ENCODE assay signal across 21 mouse cellular contexts in the genomic region with DNA sequence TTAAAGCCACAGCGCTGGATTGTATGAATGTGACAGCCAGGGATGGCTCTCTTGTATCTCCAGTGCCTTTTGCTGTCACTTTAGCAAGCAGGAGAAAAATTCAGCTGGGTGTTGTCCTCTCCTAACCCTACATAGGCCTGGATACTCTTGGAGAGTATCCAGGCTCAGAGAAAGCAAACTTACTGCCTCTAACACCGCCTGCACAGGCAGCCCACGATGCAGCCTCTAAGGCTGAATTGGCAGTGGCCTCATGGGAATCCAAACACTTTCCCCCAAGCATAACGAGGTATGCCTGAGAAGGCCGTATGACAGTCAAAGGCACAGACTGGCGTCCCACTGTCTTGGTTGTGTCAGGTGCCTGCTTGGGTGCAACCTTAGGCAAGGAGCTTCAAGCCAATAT. TPM values are rescaled to one million over a fixed set of nuclear protein-coding genes. Genes with fewer than 3 reads are reported as not detected.
DNase-seq lines count a peak whose midpoint lies in the region; ATAC-seq lines count a peak whose summit lies in the region.
"Had no signal": no experiment of that assay in that cellular context is flagged by ENCODE, and none has a peak within 500 bp of the region (broad histone marks: within the 10 kb centered on the region; RNA-seq: fewer than 3 reads in every experiment).

No protein-coding gene starts in this region.

- no peak for ATAC-seq in embryonic facial prominence, embryonic 14.5 days (ENCODE audit: low read depth)
- ATAC-seq: forebrain, embryonic 15.5 days; intestine, embryonic 15.5 days had no signal

- H3K4me2 ChIP-seq in embryonic facial prominence, embryonic 14.5 days (ENCODE audit: low read depth, low read length) = no peak overlapping the region
- H3K4me2 ChIP-seq: forebrain, embryonic 15.5 days; heart, embryonic 12.5 days; hindbrain, embryonic 14.5 days; intestine, embryonic 15.5 days had no signal

- peaks cover 40% of the 10 kb centered on the region for H3K27me3 ChIP-seq in heart, embryonic 10.5 days (ENCODE audit: insufficient read depth, poor library complexity, severe bottlenecking)
- H3K27me3 ChIP-seq in embryonic facial prominence, embryonic 14.5 days (replicated peaks; ENCODE audit: control insufficient read depth, insufficient read depth, low read length) = no peaks in the 10 kb centered on the region
- H3K27me3 ChIP-seq: forebrain, embryonic 15.5 days; intestine, embryonic 15.5 days had no signal

- peak overlapping the region; percentile 36; the same call in 1 of the 2 replicates for H3K27ac ChIP-seq in heart, embryonic 10.5 days
- 0 out of 2 replicates have a peak overlapping the region, but pooled peaks have one; percentile 8 for H3K27ac ChIP-seq in embryonic facial prominence, embryonic 14.5 days (replicated peaks; ENCODE audit: low read depth, low read length)
- H3K27ac ChIP-seq: forebrain, embryonic 15.5 days; heart, adult 2 months; hindbrain, embryonic 10.5 days; hindbrain, embryonic 14.5 days; intestine, embryonic 15.5 days had no signal

- H3K4me1 ChIP-seq in heart, embryonic 10.5 days = peaks cover 13% of the 10 kb centered on the region; the same call in 1 of the 2 replicates
- H3K4me1 ChIP-seq in embryonic facial prominence, embryonic 14.5 days (ENCODE audit: control insufficient read depth, insufficient read depth, low read length) = no peaks in the 10 kb centered on the region
- H3K4me1 ChIP-seq: forebrain, embryonic 15.5 days; heart, embryonic 12.5 days; intestine, embryonic 15.5 days had no signal

- H3K36me3 ChIP-seq in heart, embryonic 10.5 days = no peaks in the 10 kb centered on the region
- no peaks in the 10 kb centered on the region for H3K36me3 ChIP-seq in embryonic facial prominence, embryonic 14.5 days (ENCODE audit: control insufficient read depth, insufficient read depth, low read length)
- H3K36me3 ChIP-seq: forebrain, embryonic 15.5 days; heart, embryonic 12.5 days; hindbrain, embryonic 10.5 days; intestine, embryonic 15.5 days had no signal

- DNase-seq in heart, embryonic 10.5 days (ENCODE audit: low spot score) = no peak
- DNase-seq in heart, adult 11 months = no peak
- DNase-seq in right cerebral cortex, adult 18-20 months = peak; percentile 44
- no peak for DNase-seq in right cerebral cortex, postnatal 10 days (ENCODE audit: low spot score in 2 of 2)
- peak; percentile 59 for DNase-seq in brain, adult 2 months (ENCODE audit: low read depth, low spot score)
- DNase-seq in embryonic facial prominence, embryonic 14.5 days (ENCODE audit: low spot score) = no peak
- DNase-seq in layer of hippocampus, postnatal 25 days (ENCODE audit: extremely low spot score in 1 of 2, low spot score in 1 of 2) = no peak
- DNase-seq: adrenal gland, adult 2 months; adrenal gland, postnatal 25 days; cerebellum, adult 11 months; cerebellum, adult 8-10 months; cerebellum, postnatal 25 days; gastrocnemius, postnatal 10 days; heart, adult 2 months had no signal

- no peak overlapping the region for H3K4me3 ChIP-seq in heart, embryonic 10.5 days
- H3K4me3 ChIP-seq in embryonic facial prominence, embryonic 14.5 days (ENCODE audit: low read depth, low read length) = no peak overlapping the region
- H3K4me3 ChIP-seq: forebrain, embryonic 15.5 days; heart, adult 2 months; heart, embryonic 12.5 days; hindbrain, embryonic 10.5 days; intestine, embryonic 15.5 days had no signal

- no peaks in the 10 kb centered on the region for H3K9me3 ChIP-seq in heart, embryonic 10.5 days
- H3K9me3 ChIP-seq in embryonic facial prominence, embryonic 14.5 days (ENCODE audit: control insufficient read depth, low read length) = no peaks in the 10 kb centered on the region
- H3K9me3 ChIP-seq: forebrain, embryonic 15.5 days; heart, embryonic 12.5 days; hindbrain, embryonic 10.5 days; intestine, embryonic 15.5 days had no signal

- H3K9ac ChIP-seq in embryonic facial prominence, embryonic 14.5 days (ENCODE audit: low read depth, low read length) = no peak overlapping the region
- H3K9ac ChIP-seq: forebrain, embryonic 15.5 days; heart, embryonic 12.5 days; hindbrain, embryonic 14.5 days; intestine, embryonic 15.5 days had no signal

- WGBS in heart, embryonic 10.5 days = 74% methylated on average over 6 of the region's 6 CpGs
- WGBS in embryonic facial prominence, embryonic 14.5 days = 51% methylated on average over 6 of the region's 6 CpGs

RNA-seq across cellular contexts. Expression of gene Pkp1, which starts 26.8 kb away (rescaled TPM):
- 0.04 TPM in 1 of 2 replicates, not detected in the other for polyA plus RNA-seq in heart, embryonic 10.5 days (2016; fragmentation: Nextera tagmentation; extraction: Ambion mirVana)
- polyA plus RNA-seq in embryonic facial prominence, embryonic 14.5 days (2014; fragmentation: Nextera tagmentation; extraction: Ambion mirVana) = 15.2 and 20.1 TPM in 2 replicates
- not detected for total RNA-seq in layer of hippocampus, postnatal 25 days (2021)
- total RNA-seq: adrenal gland, adult 2 months; adrenal gland, postnatal 25 days; heart, adult 2 months; heart, postnatal 25 days had no signal
- polyA plus RNA-seq: adrenal gland, adult 2 months; forebrain, embryonic 15.5 days; hindbrain, embryonic 14.5 days had no signal

RNA-seq across cellular contexts. Expression of gene Tnnt2, which starts 56.1 kb away (rescaled TPM):
- polyA plus RNA-seq in heart, embryonic 10.5 days (2016; fragmentation: Nextera tagmentation; extraction: Ambion mirVana) = 2,168 and 3,634 TPM in 2 replicates
- polyA plus RNA-seq in embryonic facial prominence, embryonic 14.5 days (2014; fragmentation: Nextera tagmentation; extraction: Ambion mirVana) = 193 and 213 TPM in 2 replicates
- total RNA-seq in layer of hippocampus, postnatal 25 days (2021) = 1 to 10 TPM; 1.3 to 1.6 TPM
- polyA plus RNA-seq: forebrain, embryonic 11.5 days had no signal

Comparison
In these comparisons a context has a peak if more than half of its experiments do, and no peak if none do; other contexts are left out.
1. DNase-seq: peak in right cerebral cortex, adult 18-20 months (single experiment) and brain, adult 2 months (single experiment); none in heart, embryonic 10.5 days (single experiment), heart, adult 11 months (single experiment), right cerebral cortex, postnatal 10 days (0 of 2), embryonic facial prominence, embryonic 14.5 days (single experiment) and layer of hippocampus, postnatal 25 days (0 of 2).
2. RNA of gene Pkp1, which starts 26.8 kb away (polyA plus RNA-seq): 15.2 to 20.1 TPM in embryonic facial prominence, embryonic 14.5 days; 0.04 TPM in heart, embryonic 10.5 days; every median in the first group is over 10 times any median in the second.
3. RNA of gene Tnnt2, which starts 56.1 kb away (polyA plus RNA-seq): 2,168 to 3,634 TPM in heart, embryonic 10.5 days; 193 to 213 TPM in embryonic facial prominence, embryonic 14.5 days; every median in the first group is over 10 times any median in the second.